Mouse (Mus musculus) naive thymus-derived CD4-positive, alpha-beta T cell, adult 2 months (primary cell): ENCODE measurements around the gene Atp5g2.
"Not testable (repeated sequence)": the region's sequence is repeated elsewhere in the genome, so short reads cannot be mapped to it uniquely, and the experiment has no call there.

Experiments used
- DNase-seq: peaks from one replicate; pipeline ENCODE4 v3.0.0-alpha.2; 2011; ENCODE audit warnings: low read depth

Gene Atp5g2

GRCm38 (mm10) chr15:102669571-102669970, 2.6 kb downstream of the Atp5g2 start:
- DNase-seq = no peak

- peak; percentile 79 for DNase-seq
Measured at GRCm38 (mm10) chr15:102665494-102665893, 6.7 kb downstream of the Atp5g2 start.

GRCm38 (mm10) chr15:102663825-102664224, 8.3 kb downstream of the Atp5g2 start:
- no peak for DNase-seq

DNA sequence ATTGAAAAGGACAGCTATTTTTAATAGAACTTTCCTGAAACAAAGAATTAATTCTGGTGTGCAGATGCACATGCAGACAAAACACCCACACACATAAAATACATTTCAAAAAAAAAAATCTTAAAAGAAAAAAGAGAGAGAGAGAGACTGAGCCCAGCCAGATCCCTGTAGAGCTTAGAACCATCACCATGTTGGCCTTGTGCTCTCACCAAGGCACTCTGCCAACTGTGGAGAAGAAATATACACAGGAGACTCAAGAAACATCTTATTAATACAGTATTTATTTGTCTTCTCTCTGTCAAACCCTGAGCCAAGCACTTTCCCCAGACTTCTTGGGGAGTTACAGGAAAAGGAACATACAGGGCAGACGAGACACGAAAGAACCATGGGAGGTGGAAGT, 9.6 kb downstream of the Atp5g2 start:
- not testable (repeated sequence) for DNase-seq

GRCm38 (mm10) chr15:102657926-102658381, 14.2 kb downstream of the Atp5g2 start:
- DNase-seq = no peak

GRCm38 (mm10) chr15:102656658-102657057, 15.5 kb downstream of the Atp5g2 start:
- no peak for DNase-seq

DNA sequence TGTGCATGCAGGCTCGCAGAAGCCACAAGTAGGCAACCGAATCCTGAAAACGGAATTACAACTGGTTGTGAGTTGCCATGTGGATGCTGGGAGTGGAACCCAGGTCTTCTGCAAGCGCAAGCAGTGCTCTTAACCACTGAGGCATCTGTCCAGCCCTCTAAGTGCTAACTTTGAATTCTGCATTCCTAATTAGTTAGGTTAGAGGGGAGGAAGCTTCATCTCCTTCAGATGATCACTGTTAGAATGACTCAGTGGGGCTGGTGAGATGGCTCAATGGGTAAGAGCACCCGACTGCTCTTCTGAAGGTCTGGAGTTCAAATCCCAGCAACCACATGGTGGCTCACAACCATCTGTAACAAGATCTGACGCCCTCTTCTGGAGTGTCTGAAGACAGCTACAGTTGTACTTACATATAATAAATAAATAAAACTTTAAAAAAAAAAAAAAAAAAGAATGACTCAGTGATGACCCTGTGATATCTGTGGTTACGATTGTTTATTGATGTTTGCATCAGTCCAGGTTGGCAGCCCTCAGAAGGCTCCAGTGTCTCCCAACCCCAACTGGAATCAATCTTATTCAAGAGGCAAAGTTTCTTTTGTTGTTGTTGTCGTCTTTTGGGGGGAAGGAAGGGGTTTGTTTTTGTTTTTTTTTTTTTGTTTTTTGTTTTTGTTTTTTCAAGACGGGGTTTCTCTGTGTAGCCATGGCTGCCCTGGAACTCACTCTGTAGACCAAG, 20.1 kb downstream of the Atp5g2 start:
- DNase-seq = not testable (repeated sequence)

DNA sequence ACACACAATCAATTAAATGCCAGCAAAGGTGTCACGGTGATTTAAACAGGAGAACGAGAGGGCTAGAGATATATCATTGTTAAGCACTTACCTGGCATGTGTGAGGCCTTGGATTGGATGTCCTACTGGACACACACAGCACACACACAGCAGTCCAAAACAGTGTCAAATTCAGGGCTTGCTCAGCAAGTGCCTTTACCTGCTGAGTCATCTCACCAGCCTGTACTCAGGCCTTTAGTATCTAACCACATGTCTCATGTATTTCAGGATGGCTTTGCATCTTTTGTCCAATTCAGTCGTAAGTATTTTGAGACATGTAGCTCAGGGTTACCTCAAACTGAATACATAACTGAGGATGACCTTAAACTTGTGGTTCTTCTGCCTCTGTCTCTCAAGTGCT, 21.0 kb downstream of the Atp5g2 start:
- no peak for DNase-seq

DNA sequence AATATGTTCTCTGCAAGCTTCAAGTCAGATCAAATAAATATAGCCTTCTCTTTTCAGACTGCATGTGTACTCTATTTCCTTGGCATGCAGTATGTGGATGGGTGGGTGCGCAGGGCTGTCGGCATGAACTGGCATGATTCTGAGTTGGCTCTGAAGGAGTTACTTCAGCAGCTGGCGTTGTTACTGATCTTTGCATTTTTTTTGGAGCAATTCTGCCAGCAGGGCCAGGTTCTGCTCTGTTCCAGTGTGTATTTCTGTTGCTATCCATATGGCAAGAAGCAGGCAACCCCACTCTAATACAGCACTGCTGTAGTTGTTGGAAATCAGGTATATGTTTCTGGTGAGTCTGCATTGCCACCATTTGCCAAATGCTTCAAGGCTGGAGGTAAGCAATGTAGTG, 36.3 kb downstream of the Atp5g2 start:
- DNase-seq = no peak

DNA sequence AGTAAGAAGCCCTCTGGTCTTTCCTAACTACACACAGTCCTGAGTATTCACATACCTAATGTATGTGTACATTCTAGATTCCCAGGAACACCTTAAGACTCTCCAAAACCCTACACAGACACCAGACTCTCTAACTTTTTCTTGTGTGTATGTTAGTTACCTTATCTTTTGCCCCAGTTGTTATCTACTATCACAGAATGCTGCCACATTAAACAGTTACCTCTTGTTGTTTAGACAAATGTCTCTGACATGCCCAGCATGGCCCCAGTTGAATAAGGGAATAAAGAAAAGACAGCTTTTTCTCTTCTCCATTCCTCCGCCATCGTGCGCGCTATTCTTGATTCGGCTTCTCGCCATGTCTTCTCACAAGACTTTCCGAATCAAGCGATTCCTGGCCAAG, 37.5 kb downstream of the Atp5g2 start:
- DNase-seq = no peak

DNA sequence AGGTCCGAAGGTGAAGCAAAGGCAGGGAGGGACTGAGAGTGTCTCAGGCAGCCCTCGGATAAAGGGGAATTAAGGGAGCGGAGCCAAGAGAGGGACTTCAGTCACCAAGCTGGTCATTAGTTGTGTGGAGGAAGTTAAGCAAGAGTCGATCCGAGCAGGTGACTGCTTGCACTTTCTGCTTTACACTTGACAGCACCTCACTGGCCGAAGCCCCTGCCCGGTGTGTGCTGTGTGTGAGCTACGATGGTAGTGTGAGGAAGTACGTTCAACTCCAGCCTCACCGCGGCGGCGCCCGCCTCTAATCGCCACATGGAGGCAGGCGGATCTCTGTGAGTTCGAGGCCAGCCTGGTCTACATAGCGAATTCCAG, 46.5 kb downstream of the Atp5g2 start:
- no peak for DNase-seq

- DNase-seq = peak; percentile 99
Measured at GRCm38 (mm10) chr15:102624970-102625686, 47.0 kb downstream of the Atp5g2 start, which contains the start of the genes Gm28047 and Atf7. Gene Gm28047 (minus strand): TSS chr15:102625067. Gene Atf7 (minus strand): TSS chr15:102625464.

- DNase-seq = no peak
Measured at GRCm38 (mm10) chr15:102624291-102624969, 47.7 kb downstream of the Atp5g2 start.

DNA sequence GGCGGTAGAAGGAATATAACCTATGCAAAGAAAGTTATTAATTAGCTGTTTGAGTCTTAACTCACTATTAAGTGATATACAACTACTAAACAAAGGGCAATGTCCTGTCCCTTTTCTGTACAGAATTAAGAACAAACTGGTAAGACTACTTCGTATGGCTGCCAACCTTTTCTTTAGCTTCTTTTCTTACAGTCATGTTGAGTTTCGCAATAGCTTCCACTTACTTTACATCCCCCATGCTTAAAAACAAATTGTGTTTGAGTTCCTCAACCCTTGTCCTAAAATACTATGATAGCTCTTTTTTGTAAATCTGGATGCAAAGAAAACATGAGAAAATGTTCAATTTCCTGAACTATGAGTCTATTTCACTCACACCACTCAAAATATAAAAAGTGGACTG, 49.0 kb downstream of the Atp5g2 start:
- no peak for DNase-seq

DNA sequence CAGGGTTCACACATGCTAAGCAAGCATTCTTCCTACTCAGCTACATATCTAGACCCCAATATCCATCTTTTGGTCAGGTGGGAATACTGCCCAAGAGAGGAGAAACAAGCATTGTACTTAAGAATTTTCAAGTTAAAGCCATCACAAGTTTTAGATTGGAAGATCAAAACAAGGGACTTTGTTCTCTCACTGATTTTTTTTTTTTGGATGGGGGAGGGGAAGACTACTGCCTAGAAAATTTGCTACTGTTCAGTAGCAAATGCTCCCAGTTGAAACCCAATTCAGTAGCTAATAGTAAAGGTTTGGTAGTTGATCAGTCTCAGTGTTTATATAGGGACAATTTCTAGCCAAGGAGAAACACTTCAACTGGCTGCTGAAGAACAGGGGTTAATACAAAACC, 49.6 kb downstream of the Atp5g2 start:
- no peak for DNase-seq

- DNase-seq = no peak
Measured at GRCm38 (mm10) chr15:102620765-102621164, 51.4 kb downstream of the Atp5g2 start.

- DNase-seq = no peak
Measured at GRCm38 (mm10) chr15:102619486-102619885, 52.7 kb downstream of the Atp5g2 start.

DNA sequence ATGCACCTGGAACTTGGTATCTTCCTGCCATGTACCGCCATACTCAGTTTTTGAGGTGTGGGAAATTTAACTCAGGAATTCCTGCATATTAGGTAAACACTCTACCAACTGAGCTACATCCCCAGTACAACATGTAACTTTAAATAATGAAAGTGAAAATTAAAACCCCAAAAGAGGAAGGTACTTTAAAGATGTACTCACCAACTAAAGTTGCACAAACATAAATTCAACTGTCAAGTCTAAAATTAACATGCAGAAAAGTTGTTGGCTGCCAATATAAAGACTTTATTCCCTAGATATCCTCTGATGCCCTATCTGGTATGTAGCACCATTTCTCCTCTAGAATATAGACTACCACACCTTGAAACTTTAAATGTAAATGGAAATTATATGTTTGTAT, 54.5 kb downstream of the Atp5g2 start:
- DNase-seq = no peak

DNA sequence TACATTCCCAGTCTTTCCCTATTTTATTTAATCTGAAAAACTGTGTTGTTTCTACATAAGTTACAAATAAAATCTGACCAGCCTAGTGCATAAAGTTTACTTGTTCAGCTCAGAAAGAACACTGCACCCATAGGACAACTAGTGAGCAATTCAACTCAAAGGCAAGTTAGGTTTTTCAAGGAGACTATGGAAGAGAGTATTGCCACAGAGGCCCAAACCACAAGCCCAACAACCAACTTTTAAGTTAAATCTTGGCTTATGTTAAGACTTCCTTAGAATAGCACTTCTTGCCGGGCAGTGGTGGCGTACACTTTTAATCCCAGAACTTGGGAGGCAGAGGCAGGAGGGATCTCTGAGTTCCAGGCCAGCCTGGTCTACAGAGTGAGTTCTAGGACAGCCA, 56.0 kb downstream of the Atp5g2 start:
- DNase-seq = no peak

GRCm38 (mm10) chr15:102614224-102614623, 57.9 kb downstream of the Atp5g2 start:
- DNase-seq = no peak

DNA sequence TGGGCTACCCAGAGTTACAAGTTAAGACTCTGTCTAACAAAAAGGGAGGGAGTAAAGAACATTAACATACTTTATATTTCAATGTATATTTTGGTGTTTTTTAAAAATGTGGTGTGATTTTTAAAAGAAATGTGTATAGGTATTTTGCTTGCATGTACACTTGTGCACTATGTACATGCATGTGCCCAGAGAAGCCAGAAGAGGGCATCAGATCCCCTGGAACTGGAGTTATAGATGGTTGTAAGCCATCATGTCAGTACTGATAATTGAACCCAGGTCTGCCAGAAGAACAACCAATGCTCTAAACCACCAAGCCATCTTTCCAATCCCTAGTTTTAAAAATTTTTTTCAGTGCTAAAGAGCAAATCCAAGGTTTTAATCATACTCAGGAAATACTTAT, 59.2 kb downstream of the Atp5g2 start:
- DNase-seq = no peak
